Mouse (Mus musculus): ENCODE data around the gene Kyat1.

Kyat1 gene

GRCm38 (mm10) chr2:30205629-30206357, at the start of gene Kyat1:
TSS of gene Kyat1 (minus strand) at chr2:30205847.
- peak; percentile 95 for DNase-seq (ENCODE audit: low read depth, low spot score)

DNA sequence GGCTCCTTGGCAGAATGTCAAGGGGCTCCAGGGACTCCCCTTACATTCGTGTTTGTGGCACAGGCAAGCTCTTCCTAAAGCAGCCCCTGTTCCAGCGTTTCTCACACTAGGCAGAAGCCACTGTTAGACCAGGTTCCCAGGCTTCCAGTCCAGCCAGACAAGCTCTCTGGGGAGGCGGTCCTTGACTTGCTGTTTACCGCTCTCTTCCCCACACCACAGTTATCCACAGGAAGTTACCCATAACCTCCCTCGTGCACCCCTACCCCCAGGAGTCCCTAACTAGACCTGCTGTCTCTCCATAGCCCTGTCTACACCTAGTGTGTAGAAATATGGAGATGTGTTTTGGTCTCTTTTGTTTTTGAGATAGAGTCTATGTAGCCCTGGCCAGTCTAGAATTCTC, 48.2 kb upstream of the Kyat1 start:
- no peak for DNase-seq (ENCODE audit: low read depth, low spot score)

- no peak for DNase-seq (ENCODE audit: low read depth, low spot score)
These were observed 46.9 kb upstream of the Kyat1 start for GRCm38 (mm10) chr2:30252521-30252920.

DNA sequence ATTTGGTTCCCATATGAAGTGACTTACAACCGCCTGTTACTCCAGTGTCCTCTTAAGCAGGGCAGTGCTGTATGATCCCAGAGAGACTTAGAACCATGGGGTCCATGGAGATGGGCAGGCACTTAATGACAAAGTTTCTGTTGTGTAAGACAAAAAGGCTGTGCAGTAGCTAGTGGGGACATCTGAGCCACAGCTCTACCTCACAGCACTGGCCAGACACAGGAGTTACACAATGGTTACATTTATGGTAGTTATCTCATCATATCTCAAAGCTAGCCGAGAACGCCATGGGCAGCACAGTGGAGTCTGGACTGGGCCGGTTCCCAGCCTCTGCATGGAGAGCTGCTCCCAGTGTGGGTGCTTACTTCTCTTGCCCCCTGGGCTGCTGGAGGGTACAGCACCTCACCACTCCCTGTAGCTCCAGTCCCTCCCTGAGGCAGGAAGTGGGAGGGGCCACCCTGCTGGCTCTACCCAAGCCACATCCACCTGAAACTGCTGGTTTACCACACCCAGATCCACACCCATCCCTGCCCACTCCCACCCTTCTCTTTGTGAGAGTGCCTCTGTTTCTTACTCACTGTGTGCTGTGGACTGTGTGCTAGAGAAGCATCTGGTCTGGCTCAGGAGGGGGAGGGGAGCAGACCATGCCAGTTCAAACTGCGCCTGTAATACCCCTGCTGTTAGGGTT, 45.9 kb upstream of the Kyat1 start:
- no peak for DNase-seq (ENCODE audit: low read depth, low spot score)

GRCm38 (mm10) chr2:30250166-30251128, 44.8 kb upstream of the Kyat1 start:
- no peak for DNase-seq (ENCODE audit: low read depth, low spot score)

DNA sequence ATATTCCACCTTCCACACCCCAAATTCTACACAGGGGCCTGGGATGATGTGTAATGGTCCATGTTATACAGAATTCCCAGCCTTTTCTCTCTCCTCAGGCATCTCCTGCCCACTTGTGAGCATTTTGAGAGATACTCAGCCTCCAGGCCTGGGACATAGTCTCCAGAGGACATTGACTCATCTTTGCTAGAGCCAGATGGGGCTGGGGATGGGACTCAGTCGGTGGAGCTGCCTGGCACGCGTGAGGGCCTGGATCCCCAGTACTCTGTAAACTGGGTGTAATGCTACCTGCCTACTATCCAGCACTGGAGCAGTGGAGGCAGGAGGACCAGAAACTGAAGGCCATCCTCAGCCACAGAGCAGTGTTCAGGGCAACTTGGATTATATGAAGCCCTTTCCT, 43.5 kb upstream of the Kyat1 start:
- no peak for DNase-seq (ENCODE audit: low read depth, low spot score)

GRCm38 (mm10) chr2:30247681-30248080, 42.0 kb upstream of the Kyat1 start:
- DNase-seq (ENCODE audit: low read depth, low spot score): no peak

DNA sequence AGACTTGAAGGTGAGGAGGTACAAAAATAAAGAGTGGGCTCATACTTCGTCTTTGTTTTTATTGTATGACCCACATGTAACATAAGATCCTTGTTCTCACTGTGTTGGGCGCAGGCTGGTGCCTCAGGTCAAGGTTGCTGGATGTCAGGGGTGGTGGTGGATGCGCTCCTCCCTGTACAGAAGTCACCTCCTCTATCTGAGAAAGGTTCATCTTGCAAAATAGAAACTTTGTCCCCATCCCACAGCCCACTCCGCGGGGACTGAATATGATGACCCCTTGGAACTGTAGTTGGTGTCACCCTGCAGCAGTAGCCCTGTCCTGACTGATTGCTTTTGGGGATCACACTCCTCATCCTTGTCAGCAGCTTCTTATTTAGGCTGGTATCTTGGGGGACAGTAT, 41.4 kb upstream of the Kyat1 start:
- no peak for DNase-seq (ENCODE audit: low read depth, low spot score)

GRCm38 (mm10) chr2:30244595-30245178, 39.0 kb upstream of the Kyat1 start:
- DNase-seq (ENCODE audit: low read depth, low spot score): no peak

GRCm38 (mm10) chr2:30243391-30243790, 37.7 kb upstream of the Kyat1 start:
- DNase-seq (ENCODE audit: low read depth, low spot score): no peak

DNA sequence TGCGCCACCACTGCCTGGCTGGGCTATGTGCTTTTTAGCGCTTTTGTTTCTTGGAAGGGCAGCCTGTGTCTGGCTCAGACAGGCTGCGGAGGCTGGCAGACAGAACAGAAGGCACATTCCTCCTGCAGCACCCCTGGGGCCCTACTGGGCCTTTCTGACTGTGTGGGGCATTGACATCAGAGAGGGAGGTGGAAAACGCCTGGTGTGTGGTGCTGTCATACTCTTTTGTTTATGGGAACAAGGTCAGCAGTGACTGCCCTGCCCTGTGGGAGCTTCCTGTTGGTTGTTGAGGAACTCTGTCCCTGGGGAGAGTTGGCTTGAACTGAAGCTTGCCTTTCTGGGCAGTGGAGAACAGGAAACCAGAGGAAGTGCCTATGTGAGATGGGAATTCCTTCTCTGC, 36.9 kb upstream of the Kyat1 start:
- DNase-seq (ENCODE audit: low read depth, low spot score): peak; percentile 72

- no peak for DNase-seq (ENCODE audit: low read depth, low spot score)
These were observed 34.6 kb upstream of the Kyat1 start, which contains the start of gene Gm28035 for GRCm38 (mm10) chr2:30240267-30240666. TSS of gene Gm28035 (plus strand) at chr2:30240567.

GRCm38 (mm10) chr2:30239777-30240176, 34.1 kb upstream of the Kyat1 start:
- DNase-seq (ENCODE audit: low read depth, low spot score): no peak

- DNase-seq (ENCODE audit: low read depth, low spot score): no peak
These were observed 33.3 kb upstream of the Kyat1 start for GRCm38 (mm10) chr2:30238906-30239465.

- DNase-seq (ENCODE audit: low read depth, low spot score): no peak
These were observed 32.2 kb upstream of the Kyat1 start for GRCm38 (mm10) chr2:30237881-30238280.

GRCm38 (mm10) chr2:30237199-30237880, 31.7 kb upstream of the Kyat1 start, which contains the start of gene Lrrc8a:
TSS of gene Lrrc8a (plus strand) at chr2:30237715.
- DNase-seq (ENCODE audit: low read depth, low spot score): peak; percentile 99

DNA sequence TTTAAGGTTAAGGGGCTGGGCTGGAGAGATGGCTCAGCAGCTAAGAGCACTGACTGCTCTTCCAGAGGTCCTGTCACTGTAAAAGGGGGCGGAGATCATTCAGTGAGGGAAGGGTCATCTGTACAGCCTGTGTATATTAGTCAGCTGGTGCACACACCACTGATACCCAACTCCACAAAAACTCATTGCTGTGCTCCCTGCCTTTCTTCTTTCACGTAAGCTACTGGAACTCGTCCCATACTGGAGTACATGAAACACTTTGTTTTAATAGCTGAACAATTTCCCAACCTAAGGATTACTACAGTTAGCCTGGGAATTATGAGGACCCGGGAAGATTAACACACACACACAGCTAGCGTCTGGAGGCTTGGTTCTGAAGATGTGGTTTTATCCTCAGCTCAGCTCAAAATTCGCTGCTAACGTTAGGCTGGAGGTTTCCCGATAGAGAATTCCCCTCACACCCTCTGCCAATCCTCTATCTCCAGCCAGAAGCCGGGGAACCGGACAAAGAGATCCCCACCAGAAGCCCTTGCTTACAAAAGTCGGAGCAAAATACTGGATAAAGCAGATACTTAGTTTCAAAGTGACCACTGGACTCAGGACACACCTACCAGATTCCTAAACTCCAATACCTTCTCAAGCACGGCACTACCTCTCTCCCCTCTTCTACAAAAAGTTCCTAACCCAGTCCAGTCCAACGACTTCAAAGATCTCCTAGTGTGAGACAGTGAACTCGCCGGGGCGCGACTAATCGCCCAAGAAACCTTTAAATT, 31.0 kb upstream of the Kyat1 start:
- DNase-seq (ENCODE audit: low read depth, low spot score): no peak

GRCm38 (mm10) chr2:30235593-30235992, 29.9 kb upstream of the Kyat1 start:
- DNase-seq (ENCODE audit: low read depth, low spot score): no peak

DNA sequence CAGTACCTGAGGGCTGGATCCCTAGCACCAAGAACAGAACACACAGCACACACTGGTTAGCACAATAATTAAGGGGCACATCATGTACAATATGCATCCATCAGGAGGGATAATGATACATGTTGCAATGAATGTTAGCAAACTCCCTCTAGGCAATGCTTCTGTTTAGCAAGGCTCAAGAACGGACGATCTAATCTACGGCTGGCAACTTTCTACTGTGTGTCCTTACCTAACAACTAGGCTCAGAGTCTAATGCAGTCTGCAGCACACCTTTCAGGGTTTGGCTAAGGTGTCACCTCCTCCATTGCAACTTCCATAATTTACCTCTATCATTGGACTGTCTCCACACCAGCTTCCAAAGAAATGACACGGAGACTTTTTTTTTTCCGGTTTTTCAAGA, 10.6 kb upstream of the Kyat1 start:
- DNase-seq (ENCODE audit: low read depth, low spot score): no peak

DNA sequence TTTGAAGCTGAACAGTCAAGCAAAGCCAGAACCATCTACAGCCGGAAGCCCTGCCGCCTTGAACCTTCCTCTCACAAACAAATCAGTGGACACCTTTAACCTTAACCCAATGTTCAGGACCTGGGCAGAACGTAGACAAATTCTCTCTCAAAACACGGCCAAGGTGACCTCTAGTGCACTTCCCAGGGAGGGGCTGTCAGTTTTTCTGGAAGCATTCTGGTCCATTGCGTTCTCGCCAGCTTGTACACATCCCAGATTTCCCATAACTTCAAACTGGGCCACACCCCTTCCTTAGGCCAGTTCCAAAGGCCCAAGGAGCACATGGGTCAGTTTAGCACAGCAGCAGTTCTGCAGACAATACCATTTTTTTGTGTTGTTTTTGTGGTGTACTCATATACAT, 9.8 kb upstream of the Kyat1 start:
- DNase-seq (ENCODE audit: low read depth, low spot score): no peak
